Mouse (Mus musculus): ENCODE results near the gene Aldh1l1. TPM values are rescaled to one million over a fixed set of nuclear protein-coding genes. Genes with fewer than 3 reads are reported as not detected.

Gene Aldh1l1
- total RNA-seq (2012; rRNA removed) (0.04 TPM in 1 of 2 replicates, not detected in the other), polyA plus RNA-seq (2012; ENCODE audit: insufficient read depth in 1 of 2, insufficient read length in 2 of 2, low read depth in 1 of 2, low replicate concordance in 2 of 2, missing spikeins in 1 of 2) (under 1 TPM in 1 of 2 experiments, not detected in 1; 0.14 TPM)

DNA sequence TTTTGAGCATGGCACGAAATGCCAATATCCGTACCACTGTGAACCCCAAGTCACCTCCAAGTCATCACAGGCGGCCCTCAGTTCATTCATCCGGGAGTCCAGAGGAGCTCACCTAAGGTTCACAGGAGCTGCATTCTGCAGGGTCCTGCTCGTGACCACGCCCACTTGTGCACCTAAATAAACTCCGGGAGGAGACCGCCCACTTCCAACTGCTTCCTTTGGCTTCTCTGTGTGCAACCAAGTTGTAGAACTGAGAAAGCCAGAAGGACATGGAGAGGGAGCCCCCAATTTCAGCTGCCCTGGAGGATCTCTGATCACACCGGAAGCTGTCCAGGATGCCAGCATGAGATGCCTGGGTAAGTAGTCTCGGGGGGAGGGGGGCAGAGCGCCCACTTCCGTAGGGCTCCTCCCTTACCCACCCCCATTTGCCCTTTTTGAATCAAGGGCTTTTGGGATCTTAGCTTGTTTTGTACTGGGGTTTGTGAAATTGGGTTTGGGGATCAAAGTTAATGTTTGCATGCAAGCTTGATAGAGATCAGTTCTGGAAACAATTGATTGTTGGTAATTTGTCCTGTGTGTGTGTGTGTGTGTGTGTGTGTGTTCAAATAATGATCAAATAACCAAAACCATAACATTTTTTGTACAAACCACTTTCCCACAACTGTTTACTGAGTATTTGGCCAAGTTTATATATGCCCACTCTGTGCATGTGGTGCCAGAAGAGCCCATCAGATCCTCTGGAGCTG is at the start of gene Aldh1l1:
TSS of gene Aldh1l1 (plus strand) at position 252 of the 746 bp plus-strand sequence.
- DNase-seq (ENCODE audit: low read depth, low spot score): no peak
- Histone ChIP-seq H3K27ac (ENCODE audit: control insufficient read depth, low read depth, low read length) (no peak within 1 kb of the TSS), H3K27me3 (ENCODE audit: control insufficient read depth in 1 of 2, insufficient read depth in 2 of 2, low read length in 2 of 2) (peaks cover 0 to 5% of the 10 kb centered on the region in 2 experiments; a peak in 1 of 4 replicates), H3K36me3 (ENCODE audit: control insufficient read depth in 1 of 2, insufficient read depth in 2 of 2, low read length in 2 of 2) (no peaks in the 10 kb centered on the region), H3K4me3 (ENCODE audit: control insufficient read depth in 1 of 2, insufficient read depth in 1 of 2, low read depth in 2 of 2, low read length in 2 of 2) (no peak within 1 kb of the TSS), H3K9me3 (replicated peaks; ENCODE audit: insufficient read depth, low read length) (no peaks in the 10 kb centered on the region), H3K4me1 (ENCODE audit: control insufficient read depth in 1 of 2, insufficient read depth in 2 of 2, low read length in 2 of 2) (no peaks in the 10 kb centered on the region), H3K79me2 (ENCODE audit: control insufficient read depth, insufficient read depth, low read length, poor library complexity) (no peaks in the 10 kb centered on the region), H3K9ac (ENCODE audit: control insufficient read depth, low read depth, low read length, poor library complexity, severe bottlenecking) (no peak within 1 kb of the TSS)
- TF ChIP-seq RCOR1 (IDR thresholded peaks at IDR 0.05; ENCODE audit: low read depth, low read length) (no peak), SIN3A (IDR thresholded peaks at IDR 0.05; ENCODE audit: low read length) (no peak), RAD21 (IDR thresholded peaks at IDR 0.05; ENCODE audit: low read depth, low read length) (no peak), MAFK (IDR thresholded peaks at IDR 0.05; ENCODE audit: borderline replicate concordance, low read depth, low read length) (no peak), GATA1 (IDR thresholded peaks at IDR 0.05; ENCODE audit: low read depth, low read length) (no peak), ELF1 (IDR thresholded peaks at IDR 0.05; ENCODE audit: low read depth, low read length) (no peak), TCF12 (IDR thresholded peaks at IDR 0.05; ENCODE audit: low read depth, low read length) (no peak), ZKSCAN1 (IDR thresholded peaks at IDR 0.05; ENCODE audit: low read depth, low read length) (no peak)

DNA sequence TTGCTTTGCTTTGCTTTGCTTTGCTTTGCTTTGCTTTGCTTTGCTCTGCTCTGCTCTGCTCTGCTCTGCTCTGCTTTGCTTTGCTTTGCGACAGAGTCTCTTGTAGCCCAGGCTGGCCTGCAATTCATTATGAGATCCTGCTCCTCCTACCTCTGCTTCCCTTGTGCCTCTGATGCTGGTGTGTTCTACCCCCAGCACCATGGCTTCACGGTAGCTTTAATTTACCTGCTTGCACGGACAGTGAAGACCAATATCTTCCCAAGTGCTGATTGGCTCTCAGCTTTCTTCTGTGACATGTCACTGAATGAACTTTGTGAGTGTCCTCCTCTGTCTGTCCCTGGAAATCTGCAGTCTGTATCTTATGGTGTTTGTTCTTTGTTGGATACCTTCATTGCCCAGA is 49.2 kb upstream of the Aldh1l1 start:
- Histone ChIP-seq H3K79me2 (ENCODE audit: control insufficient read depth, insufficient read depth, low read length, poor library complexity) (no peaks in the 10 kb centered on the region), H3K27me3 (ENCODE audit: control insufficient read depth in 1 of 2, insufficient read depth in 2 of 2, low read length in 2 of 2) (no peaks in the 10 kb centered on the region), H3K4me3 (ENCODE audit: control insufficient read depth in 1 of 2, insufficient read depth in 1 of 2, low read depth in 2 of 2, low read length in 2 of 2) (no peak overlapping the region), H3K27ac (ENCODE audit: control insufficient read depth, low read depth, low read length) (no peak overlapping the region), H3K9me3 (replicated peaks; ENCODE audit: insufficient read depth, low read length) (no peaks in the 10 kb centered on the region), H3K4me1 (ENCODE audit: control insufficient read depth in 1 of 2, insufficient read depth in 2 of 2, low read length in 2 of 2) (no peaks in the 10 kb centered on the region), H3K36me3 (ENCODE audit: control insufficient read depth in 1 of 2, insufficient read depth in 2 of 2, low read length in 2 of 2) (no peaks in the 10 kb centered on the region), H3K9ac (ENCODE audit: control insufficient read depth, low read depth, low read length, poor library complexity, severe bottlenecking) (no peak overlapping the region)
- TF ChIP-seq NRF1 (IDR thresholded peaks at IDR 0.05; ENCODE audit: insufficient read depth, low read depth, low read length, poor library complexity, severe bottlenecking) (no peak), ZMIZ1 (IDR thresholded peaks at IDR 0.05; ENCODE audit: low read depth, low read length) (no peak), TAL1 (IDR thresholded peaks at IDR 0.05; ENCODE audit: low read length) (no peak), RCOR1 (IDR thresholded peaks at IDR 0.05; ENCODE audit: low read depth, low read length) (no peak), USF1 (IDR thresholded peaks at IDR 0.05; ENCODE audit: low read depth, low read length) (no peak), UBTF (IDR thresholded peaks at IDR 0.05; ENCODE audit: borderline replicate concordance, insufficient read depth, low read depth, low read length) (no peak), ETS1 (IDR thresholded peaks at IDR 0.05; ENCODE audit: low read depth, low read length) (no peak), GABPA (IDR thresholded peaks at IDR 0.05; ENCODE audit: low read depth, low read length) (no peak), CHD2 (IDR thresholded peaks at IDR 0.05; ENCODE audit: low read length) (no peak), CTCF (IDR thresholded peaks at IDR 0.05 in 2 of 3, conservative IDR thresholded peaks at IDR 0.05 in 1 of 3; ENCODE audit: control insufficient read depth in 1 of 3, insufficient read depth in 1 of 3, low read depth in 2 of 3, low read length in 3 of 3, poor library complexity in 1 of 3, severe bottlenecking in 1 of 3) (no peak), POLR2AphosphoS2 (IDR thresholded peaks at IDR 0.05; ENCODE audit: low read length) (no peak), HCFC1 (IDR thresholded peaks at IDR 0.05; ENCODE audit: low read depth, low read length) (no peak), ZKSCAN1 (IDR thresholded peaks at IDR 0.05; ENCODE audit: low read depth, low read length) (no peak), MXI1 (IDR thresholded peaks at IDR 0.05; ENCODE audit: low read depth, low read length) (no peak), ELF1 (IDR thresholded peaks at IDR 0.05; ENCODE audit: low read depth, low read length) (no peak), EP300 (IDR thresholded peaks at IDR 0.05; ENCODE audit: low read depth in 1 of 2, low read length in 2 of 2) (no peak), RAD21 (IDR thresholded peaks at IDR 0.05; ENCODE audit: low read depth, low read length) (no peak), MEF2A (IDR thresholded peaks at IDR 0.05; ENCODE audit: extremely low read depth, insufficient replicate concordance, low read depth, low read length, poor library complexity, severe bottlenecking) (no peak), JUND (IDR thresholded peaks at IDR 0.05; ENCODE audit: low read depth, low read length) (no peak), SMC3 (IDR thresholded peaks at IDR 0.05; ENCODE audit: low read depth, low read length) (no peak)
- DNase-seq (ENCODE audit: low read depth, low spot score): no peak
